Mouse (Mus musculus): ENCODE results near the gene Tfap4.

GRCm38 (mm10) chr16:4595527-4595963, 35.9 kb upstream of the Tfap4 start:
- TF ChIP-seq POLR2A (IDR thresholded peaks at IDR 0.05; ENCODE audit: control insufficient read depth, extremely low read depth, insufficient read depth, low read length, poor library complexity), result no peak
- TF ChIP-seq CTCF (IDR thresholded peaks at IDR 0.05; ENCODE audit: borderline replicate concordance, control insufficient read depth, extremely low read depth, insufficient read depth, low read length, poor library complexity), result no peak
